Mouse (Mus musculus): Measurements from ENCODE around the gene Otud7b.

Gene Otud7b

GRCm38 (mm10) chr3:96104261-96105065 lies at the start of gene Otud7b:
Gene Otud7b, plus strand, starts transcription at chr3:96104527.
- DNase-seq (ENCODE audit: low spot score): peak; percentile 82

- DNase-seq (ENCODE audit: low spot score): no peak
These were observed 49.0 kb upstream of the Otud7b start for GRCm38 (mm10) chr3:96055294-96055693.

GRCm38 (mm10) chr3:96056031-96056430 lies 48.3 kb upstream of the Otud7b start:
- DNase-seq (ENCODE audit: low spot score): no peak

GRCm38 (mm10) chr3:96057747-96058204 lies 46.6 kb upstream of the Otud7b start:
- DNase-seq (ENCODE audit: low spot score): peak; percentile 91

- DNase-seq (ENCODE audit: low spot score): peak; percentile 70
These were observed 46.0 kb upstream of the Otud7b start, which contains the start of gene Vps45 for GRCm38 (mm10) chr3:96058231-96058896. Gene Vps45, minus strand, starts transcription at chr3:96058466.

GRCm38 (mm10) chr3:96060146-96060545 lies 44.2 kb upstream of the Otud7b start:
- no peak for DNase-seq (ENCODE audit: low spot score)

GRCm38 (mm10) chr3:96063299-96063698 lies 41.0 kb upstream of the Otud7b start:
- no peak for DNase-seq (ENCODE audit: low spot score)

GRCm38 (mm10) chr3:96064217-96064616 lies 40.1 kb upstream of the Otud7b start:
- DNase-seq (ENCODE audit: low spot score): no peak

GRCm38 (mm10) chr3:96065147-96065546 lies 39.2 kb upstream of the Otud7b start:
- no peak for DNase-seq (ENCODE audit: low spot score)

GRCm38 (mm10) chr3:96065754-96066375 lies 38.5 kb upstream of the Otud7b start:
- peak; percentile 85 for DNase-seq (ENCODE audit: low spot score)

GRCm38 (mm10) chr3:96066741-96067140 lies 37.6 kb upstream of the Otud7b start:
- no peak for DNase-seq (ENCODE audit: low spot score)

- DNase-seq (ENCODE audit: low spot score): no peak
These were observed 35.3 kb upstream of the Otud7b start for GRCm38 (mm10) chr3:96069046-96069445.

GRCm38 (mm10) chr3:96069542-96069941 lies 34.8 kb upstream of the Otud7b start:
- DNase-seq (ENCODE audit: low spot score): no peak

- DNase-seq (ENCODE audit: low spot score): no peak
These were observed 34.1 kb upstream of the Otud7b start for GRCm38 (mm10) chr3:96070241-96070640.

- no peak for DNase-seq (ENCODE audit: low spot score)
These were observed 31.3 kb upstream of the Otud7b start for GRCm38 (mm10) chr3:96072921-96073486.

GRCm38 (mm10) chr3:96078066-96078465 lies 26.3 kb upstream of the Otud7b start:
- DNase-seq (ENCODE audit: low spot score): no peak

- DNase-seq (ENCODE audit: low spot score): peak; percentile 64
These were observed 25.6 kb upstream of the Otud7b start for GRCm38 (mm10) chr3:96078711-96079110.

GRCm38 (mm10) chr3:96081006-96081405 lies 23.3 kb upstream of the Otud7b start:
- DNase-seq (ENCODE audit: low spot score): no peak

GRCm38 (mm10) chr3:96081650-96082049 lies 22.7 kb upstream of the Otud7b start:
- no peak for DNase-seq (ENCODE audit: low spot score)

GRCm38 (mm10) chr3:96082100-96082499 lies 22.2 kb upstream of the Otud7b start:
- DNase-seq (ENCODE audit: low spot score): no peak

GRCm38 (mm10) chr3:96082714-96083508 lies 21.4 kb upstream of the Otud7b start:
- no peak for DNase-seq (ENCODE audit: low spot score)

Measured in adipocyte (in vitro differentiated cells).